Mouse (Mus musculus) E14TG2a.4 (cell line): ENCODE results near the gene Kdm2a.

Experiments used
- CTCF ChIP-seq: conservative IDR thresholded peaks from 2 replicates; pipeline ENCODE4 v1.5.1; 2014; ENCODE audit warnings: low read length
- POU5F1 ChIP-seq: IDR thresholded peaks from 2 replicates; pipeline ENCODE4 v1.6.1; 2014; ENCODE audit warnings: low read length, borderline replicate concordance

DNA sequence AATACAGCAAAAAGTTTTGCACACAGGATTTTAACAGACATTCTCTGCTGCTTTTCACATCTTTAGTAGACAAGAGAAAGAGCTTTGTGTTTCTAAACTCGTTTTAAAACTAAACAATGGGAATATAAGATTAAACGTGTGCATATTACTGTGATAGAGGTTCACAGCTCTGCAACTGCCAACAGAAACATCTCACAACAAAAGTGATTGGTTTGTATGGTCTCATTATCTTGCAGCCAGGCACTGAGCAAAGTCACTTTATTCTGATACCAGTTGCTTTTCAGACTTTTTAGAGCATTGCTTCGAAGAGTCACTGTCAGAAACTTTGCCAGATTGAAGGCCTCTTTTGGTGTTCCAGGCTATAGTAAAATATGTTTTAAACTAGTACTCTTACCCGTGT lies 874 bp upstream of the Kdm2a start:
- no peak for TF ChIP-seq CTCF
- no peak for TF ChIP-seq POU5F1
